Mouse (Mus musculus) embryonic facial prominence, embryonic 12.5 days (tissue): Measurements from ENCODE around the gene Mtif2. TPM values are rescaled to one million over a fixed set of nuclear protein-coding genes. Genes with fewer than 3 reads are reported as not detected.

Experiments
- ATAC-seq: fragments of 200-750 bp; cut with Nextera tagmentation; 2 replicates; pipeline ENCODE4 v1.8.0; 2017; ENCODE audit not compliant: insufficient number of reproducible peaks, insufficient read depth, low FRiP score, low TSS enrichment
- H3K27ac ChIP-seq: fragments of 300-500 bp; sonication (generic); 2 replicates; pipeline ENCODE4 v1.5.1; 2016; ENCODE audit warnings: mild to moderate bottlenecking
- H3K27me3 ChIP-seq: fragments of 300-500 bp; sonication (generic); 2 replicates; pipeline ENCODE4 v1.6.1; 2016; ENCODE audit warnings: mild to moderate bottlenecking, moderate library complexity
- H3K36me3 ChIP-seq: fragments of 300-500 bp; sonication (generic); 2 replicates; pipeline ENCODE4 v1.6.1; 2016; ENCODE audit warnings: mild to moderate bottlenecking
- H3K4me1 ChIP-seq: fragments of 300-500 bp; sonication (generic); 2 replicates; pipeline ENCODE4 v1.6.1; 2016
- H3K4me2 ChIP-seq: fragments of 300-500 bp; sonication (generic); replicated peaks from 2 replicates; pipeline ENCODE4 v1.6.1; 2016; ENCODE audit warnings: mild to moderate bottlenecking, moderate library complexity
- H3K4me3 ChIP-seq: fragments of 300-500 bp; sonication (generic); 2 replicates; pipeline ENCODE4 v1.5.1; 2016; ENCODE audit warnings: mild to moderate bottlenecking
- H3K9ac ChIP-seq: fragments of 300-500 bp; sonication (generic); 2 replicates; pipeline ENCODE4 v1.6.1; 2016; ENCODE audit warnings: mild to moderate bottlenecking, moderate library complexity
- H3K9me3 ChIP-seq: fragments of 300-500 bp; sonication (generic); 2 replicates; pipeline ENCODE4 v1.6.1; 2016; ENCODE audit warnings: mild to moderate bottlenecking, moderate library complexity
- whole genome bisulfite sequencing: fragments of 180-500 bp; shearing (Covaris S2); methylation state at CpG from one replicate; pipeline ENCODE4 v1.1.7; 2016; 5-methylcytosine and 5-hydroxymethylcytosine counted together
- polyA plus RNA-seq: library from polyadenylated mRNA; unstranded; fragments of >200 nt; fragmentation: Nextera tagmentation; extraction: Ambion mirVana; gene quantifications from 2 replicates; pipeline ENCODE4 v1.2.1, GENCODE M21; 2016

The Mtif2 gene
- 50.8 and 51.6 TPM in 2 replicates for polyA plus RNA-seq

- Histone ChIP-seq H3K4me2 (peak within 1 kb of the TSS; percentile 71), H3K27ac (peak within 1 kb of the TSS; percentile 84)
- peak; percentile 89 for ATAC-seq
These were observed at the start of gene Mtif2 for GRCm38 (mm10) chr11:29525988-29526794. Gene Mtif2, plus strand, starts transcription at chr11:29526408.

GRCm38 (mm10) chr11:29493135-29493534, 33.1 kb upstream of the Mtif2 start:
- Histone ChIP-seq H3K4me2 (no peak overlapping the region), H3K4me3 (no peak overlapping the region), H3K9me3 (no peaks in the 10 kb centered on the region), H3K9ac (no peak overlapping the region), H3K4me1 (no peaks in the 10 kb centered on the region), H3K36me3 (peaks cover 23% of the 10 kb centered on the region), H3K27ac (no peak overlapping the region), H3K27me3 (no peaks in the 10 kb centered on the region)
- 93% methylated on average over 1 of the region's 1 CpGs for WGBS
- no peak for ATAC-seq

More at GRCm38 (mm10) chr11:29525988-29526794, at the start of gene Mtif2:
- peaks cover 7% of the 10 kb centered on the region for H3K4me1 ChIP-seq
- H3K9me3 ChIP-seq, result no peaks in the 10 kb centered on the region
- H3K4me3 ChIP-seq, result peak within 1 kb of the TSS; percentile 68
- H3K27me3 ChIP-seq, result no peaks in the 10 kb centered on the region
- H3K9ac ChIP-seq, result peak within 1 kb of the TSS; percentile 66
- peaks cover 8% of the 10 kb centered on the region; the same call in 1 of the 2 replicates for H3K36me3 ChIP-seq
- 3% methylated on average over 47 of the region's 47 CpGs for WGBS

GRCm38 (mm10) chr11:29496962-29497361, 29.2 kb upstream of the Mtif2 start:
- peaks cover 28% of the 10 kb centered on the region for H3K36me3 ChIP-seq

GRCm38 (mm10) chr11:29503948-29504893, 22.0 kb upstream of the Mtif2 start:
- H3K4me1 ChIP-seq, result no peaks in the 10 kb centered on the region
- peaks cover 28% of the 10 kb centered on the region for H3K36me3 ChIP-seq
- H3K4me2 ChIP-seq, result no peak overlapping the region
- H3K9me3 ChIP-seq, result no peaks in the 10 kb centered on the region
- ATAC-seq, result no peak
- H3K27me3 ChIP-seq, result no peaks in the 10 kb centered on the region
- H3K9ac ChIP-seq, result no peak overlapping the region
- 92% methylated on average over 10 of the region's 10 CpGs for WGBS
- no peak overlapping the region for H3K4me3 ChIP-seq
- no peak overlapping the region for H3K27ac ChIP-seq

More at GRCm38 (mm10) chr11:29496962-29497361, 29.2 kb upstream of the Mtif2 start:
- Histone ChIP-seq H3K4me3 (no peak overlapping the region), H3K9me3 (no peaks in the 10 kb centered on the region), H3K4me2 (no peak overlapping the region), H3K9ac (no peak overlapping the region), H3K27ac (no peak overlapping the region), H3K27me3 (no peaks in the 10 kb centered on the region), H3K4me1 (no peaks in the 10 kb centered on the region)
- 77% methylated on average over 3 of the region's 3 CpGs for WGBS
- ATAC-seq, result no peak

- H3K27me3 ChIP-seq, result no peaks in the 10 kb centered on the region
- H3K27ac ChIP-seq, result no peak overlapping the region
- H3K9me3 ChIP-seq, result no peaks in the 10 kb centered on the region
- WGBS, result 92% methylated on average over 2 of the region's 2 CpGs
- no peaks in the 10 kb centered on the region for H3K4me1 ChIP-seq
- H3K4me3 ChIP-seq, result no peak overlapping the region
- H3K9ac ChIP-seq, result no peak overlapping the region
- ATAC-seq, result no peak
- peaks cover 23% of the 10 kb centered on the region for H3K36me3 ChIP-seq
- no peak overlapping the region for H3K4me2 ChIP-seq
These were observed 21.1 kb upstream of the Mtif2 start for GRCm38 (mm10) chr11:29504899-29505625.

GRCm38 (mm10) chr11:29509421-29509820, 16.8 kb upstream of the Mtif2 start:
- Histone ChIP-seq H3K27me3 (no peaks in the 10 kb centered on the region), H3K4me3 (no peak overlapping the region), H3K9ac (no peak overlapping the region), H3K9me3 (no peaks in the 10 kb centered on the region), H3K27ac (no peak overlapping the region), H3K36me3 (peaks cover 10% of the 10 kb centered on the region), H3K4me2 (no peak overlapping the region), H3K4me1 (peaks cover 5% of the 10 kb centered on the region; the same call in 1 of the 2 replicates)
- WGBS, result 98% methylated on average over 1 of the region's 1 CpGs
- no peak for ATAC-seq

GRCm38 (mm10) chr11:29512818-29513535, 13.2 kb upstream of the Mtif2 start:
- Histone ChIP-seq H3K4me1 (peaks cover 5% of the 10 kb centered on the region; the same call in 1 of the 2 replicates), H3K9ac (no peak overlapping the region), H3K4me3 (no peak overlapping the region), H3K36me3 (0 out of 2 replicates have a peak, but pooled peaks cover 4% of the 10 kb centered on the region), H3K27me3 (no peaks in the 10 kb centered on the region), H3K27ac (no peak overlapping the region), H3K4me2 (no peak overlapping the region), H3K9me3 (no peaks in the 10 kb centered on the region)
- no peak for ATAC-seq
- 92% methylated on average over 4 of the region's 4 CpGs for WGBS

- H3K27me3 ChIP-seq, result no peaks in the 10 kb centered on the region
- no peaks in the 10 kb centered on the region for H3K9me3 ChIP-seq
- H3K4me1 ChIP-seq, result peaks cover 5% of the 10 kb centered on the region; the same call in 1 of the 2 replicates
- WGBS, result 23% methylated on average over 10 of the region's 10 CpGs
- peak overlapping the region; percentile 62 for H3K4me3 ChIP-seq
- H3K9ac ChIP-seq, result peak overlapping the region; percentile 63
- peak overlapping the region; percentile 58 for H3K4me2 ChIP-seq
- H3K36me3 ChIP-seq, result 0 out of 2 replicates have a peak, but pooled peaks cover 4% of the 10 kb centered on the region
- no peak for ATAC-seq
- peak overlapping the region; percentile 72 for H3K27ac ChIP-seq
These were observed 11.9 kb upstream of the Mtif2 start for GRCm38 (mm10) chr11:29514325-29514681.

GRCm38 (mm10) chr11:29514682-29515412, 11.4 kb upstream of the Mtif2 start, which contains the start of gene Prorsd1:
Gene Prorsd1, minus strand, starts transcription at chr11:29515033.
- WGBS, result 3% methylated on average over 40 of the region's 40 CpGs
- peak; percentile 96 for ATAC-seq
- Histone ChIP-seq H3K4me1 (peaks cover 5% of the 10 kb centered on the region; the same call in 1 of the 2 replicates), H3K9ac (peak within 1 kb of the TSS; percentile 63), H3K4me3 (peak within 1 kb of the TSS; percentile 62), H3K4me2 (peak within 1 kb of the TSS; percentile 58), H3K9me3 (no peaks in the 10 kb centered on the region), H3K36me3 (0 out of 2 replicates have a peak, but pooled peaks cover 4% of the 10 kb centered on the region), H3K27ac (peak within 1 kb of the TSS; percentile 72), H3K27me3 (no peaks in the 10 kb centered on the region)

GRCm38 (mm10) chr11:29538201-29538600, 12.0 kb downstream of the Mtif2 start:
- Histone ChIP-seq H3K4me2 (no peak overlapping the region), H3K4me1 (no peaks in the 10 kb centered on the region), H3K9me3 (no peaks in the 10 kb centered on the region), H3K9ac (no peak overlapping the region), H3K27ac (no peak overlapping the region), H3K36me3 (peaks cover 43% of the 10 kb centered on the region), H3K4me3 (no peak overlapping the region), H3K27me3 (no peaks in the 10 kb centered on the region)
- 92% methylated on average over 1 of the region's 1 CpGs for WGBS
- ATAC-seq, result no peak
